Mouse (Mus musculus) liver, embryonic 11.5 days (tissue): Measurements from ENCODE around the gene 1700016K19Rik. TPM values are rescaled to one million over a fixed set of nuclear protein-coding genes. Genes with fewer than 3 reads are reported as not detected.

Source experiments
- ATAC-seq: fragments of 200-750 bp; cut with Nextera tagmentation; replicated peaks from 2 replicates; pipeline ENCODE4 v1.8.0; 2017; ENCODE audit warnings: moderate number of reproducible peaks, mild to moderate bottlenecking, moderate TSS enrichment, moderate library complexity; ENCODE audit not compliant: low FRiP score
- DNase-seq: peaks from one replicate; pipeline ENCODE4 v3.0.0-alpha.2; 2017; ENCODE audit warnings: low spot score
- H3K27ac ChIP-seq: fragments of 300-500 bp; sonication (generic); 2 replicates; pipeline ENCODE4 v1.5.1; 2014; ENCODE audit warnings: mild to moderate bottlenecking, low read depth, low read length, control low read depth
- H3K27me3 ChIP-seq: fragments of 300-500 bp; sonication (generic); replicated peaks from 2 replicates; pipeline ENCODE4 v1.6.1; 2014; ENCODE audit warnings: low read length, mixed read lengths; ENCODE audit not compliant: control insufficient read depth, insufficient read depth
- H3K36me3 ChIP-seq: fragments of 300-500 bp; sonication (generic); 2 replicates; pipeline ENCODE4 v1.6.1; 2014; ENCODE audit warnings: mild to moderate bottlenecking, low read length, moderate library complexity, mixed read lengths; ENCODE audit not compliant: control insufficient read depth, insufficient read depth
- H3K4me1 ChIP-seq: fragments of 300-500 bp; sonication (generic); replicated peaks from 2 replicates; pipeline ENCODE4 v1.6.1; 2014; ENCODE audit warnings: low read length, mixed read lengths; ENCODE audit not compliant: control insufficient read depth, insufficient read depth
- H3K4me2 ChIP-seq: fragments of 300-500 bp; sonication (generic); 2 replicates; pipeline ENCODE4 v1.6.1; 2014; ENCODE audit warnings: mild to moderate bottlenecking, control low read depth, moderate library complexity
- H3K4me3 ChIP-seq: fragments of 300-500 bp; sonication (generic); 2 replicates; pipeline ENCODE4 v1.5.1; 2014; ENCODE audit warnings: low read depth, low read length, control low read depth
- H3K9ac ChIP-seq: fragments of 300-500 bp; sonication (generic); 2 replicates; pipeline ENCODE4 v1.6.1; 2014; ENCODE audit warnings: low read depth, low read length, control low read depth
- H3K9me3 ChIP-seq: fragments of 300-500 bp; sonication (generic); 2 replicates; pipeline ENCODE4 v1.6.1; 2016; ENCODE audit warnings: low read length, inconsistent platforms, mixed read lengths; ENCODE audit not compliant: control insufficient read depth
- WGBS: fragments of 180-500 bp; shearing (Covaris S2); extraction: QIAGEN DNeasy Blood & Tissue Kit; methylation state at CpG from one replicate; pipeline ENCODE4 v1.1.7; 2014; 5-methylcytosine and 5-hydroxymethylcytosine counted together
- polyA plus RNA-seq: library from polyadenylated mRNA; unstranded; fragments of >200 nt; fragmentation: Nextera tagmentation; extraction: Ambion mirVana; gene quantifications from 2 replicates; pipeline ENCODE4 v1.2.1, GENCODE M21; 2014

Gene 1700016K19Rik
- polyA plus RNA-seq, 1 experiment from 2014 or later, result not detected

DNA sequence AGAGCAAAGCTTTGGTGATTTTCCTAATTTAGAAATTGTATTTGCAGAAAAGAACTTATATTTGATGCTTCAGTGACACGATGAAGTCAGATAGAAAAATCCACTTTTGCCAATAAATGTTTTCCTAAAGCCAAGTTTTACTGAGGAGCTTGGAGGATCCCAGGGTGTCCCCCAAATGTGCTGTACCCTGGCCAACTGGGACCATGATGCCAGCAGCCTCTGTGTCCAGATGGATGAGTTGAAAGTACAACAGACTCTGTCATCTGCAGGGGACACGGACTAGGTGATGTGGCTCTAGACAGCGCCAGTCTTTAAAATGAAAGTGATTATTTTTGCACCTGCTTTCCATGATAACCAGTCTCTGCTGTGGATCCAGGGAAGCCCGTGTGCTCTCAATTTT, 20.2 kb downstream of the 1700016K19Rik start:
- Histone ChIP-seq H3K4me3 (no peak overlapping the region), H3K9ac (no peak overlapping the region), H3K9me3 (no peaks in the 10 kb centered on the region), H3K27me3 (no peaks in the 10 kb centered on the region), H3K4me2 (no peak overlapping the region), H3K4me1 (no peaks in the 10 kb centered on the region), H3K27ac (no peak overlapping the region), H3K36me3 (no peaks in the 10 kb centered on the region)
- ATAC-seq (no peak), DNase-seq (no peak)
- WGBS, result 78% methylated on average over 4 of the region's 4 CpGs

DNA sequence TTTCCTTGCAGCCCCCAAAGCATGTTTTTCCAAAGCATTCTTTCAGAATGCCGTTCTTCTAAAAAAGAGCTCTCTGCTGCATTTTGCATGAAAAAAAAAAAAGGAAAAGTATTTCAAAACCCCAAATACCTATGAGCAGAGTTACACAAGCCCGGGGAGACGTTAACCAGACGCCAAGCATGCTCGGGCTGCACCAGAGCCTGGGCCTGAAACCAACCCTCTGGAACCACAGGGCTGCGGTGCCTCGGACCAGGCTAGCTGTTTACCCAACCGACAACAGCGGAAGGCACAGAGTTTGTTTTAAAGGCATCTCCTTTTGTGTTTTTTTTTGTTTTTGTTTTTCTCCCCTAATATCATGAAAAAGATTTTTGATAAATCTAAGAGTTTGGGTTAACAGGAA, 21.2 kb downstream of the 1700016K19Rik start:
- ATAC-seq, result no peak
- no peak overlapping the region for H3K27ac ChIP-seq
- WGBS, result 73% methylated on average over 9 of the region's 9 CpGs

GRCm38 (mm10) chr11:76025080-76025583, 25.4 kb downstream of the 1700016K19Rik start:
- H3K4me3 ChIP-seq, result no peak overlapping the region
- WGBS, result 56% methylated on average over 7 of the region's 7 CpGs
- no peak overlapping the region for H3K4me2 ChIP-seq

More for the DNA sequence above, 21.2 kb downstream of the 1700016K19Rik start:
- Histone ChIP-seq H3K9ac (no peak overlapping the region), H3K4me3 (no peak overlapping the region), H3K36me3 (no peaks in the 10 kb centered on the region), H3K9me3 (no peaks in the 10 kb centered on the region), H3K27me3 (peaks cover 1% of the 10 kb centered on the region), H3K4me2 (no peak overlapping the region), H3K4me1 (no peaks in the 10 kb centered on the region)
- DNase-seq, result no peak

DNA sequence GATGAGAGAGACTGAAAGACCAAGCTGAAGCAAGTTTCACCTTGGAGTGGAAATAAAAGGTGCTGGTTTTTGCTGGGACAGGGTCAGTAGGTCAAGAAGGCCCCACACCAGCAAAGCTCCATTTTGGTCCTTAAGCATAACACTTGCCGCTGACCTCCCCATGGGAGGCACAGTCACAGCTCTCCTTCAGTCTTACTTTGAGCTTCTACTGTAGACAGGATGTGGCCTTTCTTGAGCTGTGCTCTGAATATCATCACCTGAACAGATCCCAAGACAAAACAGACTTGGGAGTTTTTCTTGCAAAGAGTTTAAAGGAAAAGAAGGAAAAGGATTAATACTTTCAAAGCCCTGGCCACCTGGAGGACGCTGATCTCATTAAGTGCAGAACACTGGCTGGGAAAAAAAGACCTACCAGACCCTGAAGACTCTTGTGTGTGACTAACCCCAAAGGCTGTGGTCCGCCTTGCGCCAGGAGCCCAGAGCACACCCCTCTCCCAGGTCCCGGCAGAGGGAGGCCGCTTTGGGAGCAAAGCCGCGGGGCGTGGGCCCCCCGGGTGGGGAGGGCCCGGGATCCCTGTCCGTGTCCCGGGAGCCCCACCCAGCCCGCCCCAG, 26.9 kb downstream of the 1700016K19Rik start:
- no peaks in the 10 kb centered on the region for H3K9me3 ChIP-seq
- H3K4me3 ChIP-seq, result peak overlapping the region; percentile 75
- no peaks in the 10 kb centered on the region for H3K36me3 ChIP-seq
- 8% methylated on average over 14 of the region's 14 CpGs for WGBS
- no peak overlapping the region for H3K27ac ChIP-seq
- ATAC-seq, result no peak
- H3K27me3 ChIP-seq, result peaks cover 16% of the 10 kb centered on the region
- H3K4me1 ChIP-seq, result peaks cover 8% of the 10 kb centered on the region; the same call in 1 of the 2 replicates
- no peak for DNase-seq
- peak overlapping the region; percentile 75 for H3K9ac ChIP-seq
- H3K4me2 ChIP-seq, result peak overlapping the region; percentile 99

More at GRCm38 (mm10) chr11:76025080-76025583, 25.4 kb downstream of the 1700016K19Rik start:
- H3K4me1 ChIP-seq, result peaks cover 8% of the 10 kb centered on the region; the same call in 1 of the 2 replicates
- H3K9me3 ChIP-seq, result no peaks in the 10 kb centered on the region
- H3K9ac ChIP-seq, result no peak overlapping the region
- H3K27ac ChIP-seq, result no peak overlapping the region
- H3K36me3 ChIP-seq, result no peaks in the 10 kb centered on the region
- ATAC-seq (no peak), DNase-seq (no peak)
- peaks cover 16% of the 10 kb centered on the region for H3K27me3 ChIP-seq

- WGBS, result under 1% methylated on average over 103 of the region's 112 CpGs
- no peak within 1 kb of the TSS for H3K27ac ChIP-seq
- peak; percentile 91 for ATAC-seq
These were observed 27.7 kb downstream of the 1700016K19Rik start, which contains the start of gene Rflnb for GRCm38 (mm10) chr11:76027139-76028071. Gene Rflnb (minus strand): TSS chr11:76027782.

GRCm38 (mm10) chr11:76028072-76028465, 28.4 kb downstream of the 1700016K19Rik start:
- ATAC-seq (peak; percentile 6; the same call in 1 of the 2 replicates), DNase-seq (peak; percentile 61)
- Histone ChIP-seq H3K4me1 (peaks cover 8% of the 10 kb centered on the region; the same call in 1 of the 2 replicates), H3K4me2 (peak overlapping the region; percentile 99), H3K36me3 (no peaks in the 10 kb centered on the region), H3K9me3 (no peaks in the 10 kb centered on the region), H3K4me3 (peak overlapping the region; percentile 75), H3K27me3 (peaks cover 16% of the 10 kb centered on the region), H3K27ac (no peak overlapping the region), H3K9ac (peak overlapping the region; percentile 75)
- WGBS, result 4% methylated on average over 10 of the region's 14 CpGs

More at GRCm38 (mm10) chr11:76027139-76028071, 27.7 kb downstream of the 1700016K19Rik start, which contains the start of gene Rflnb:
- peak within 1 kb of the TSS; percentile 75 for H3K9ac ChIP-seq
- H3K9me3 ChIP-seq, result no peaks in the 10 kb centered on the region
- H3K27me3 ChIP-seq, result peaks cover 16% of the 10 kb centered on the region
- no peaks in the 10 kb centered on the region for H3K36me3 ChIP-seq
- peaks cover 8% of the 10 kb centered on the region; the same call in 1 of the 2 replicates for H3K4me1 ChIP-seq
- peak; percentile 85 for DNase-seq
- peak within 1 kb of the TSS; percentile 99 for H3K4me2 ChIP-seq
- H3K4me3 ChIP-seq, result peak within 1 kb of the TSS; percentile 75

GRCm38 (mm10) chr11:76033359-76033758, 33.6 kb downstream of the 1700016K19Rik start:
- ATAC-seq (no peak), DNase-seq (no peak)
- no peak overlapping the region for H3K27ac ChIP-seq
- no peaks in the 10 kb centered on the region for H3K4me1 ChIP-seq
- no peak overlapping the region for H3K4me2 ChIP-seq
- 79% methylated on average over 6 of the region's 6 CpGs for WGBS
- no peaks in the 10 kb centered on the region for H3K9me3 ChIP-seq
- H3K4me3 ChIP-seq, result no peak overlapping the region
- no peak overlapping the region for H3K9ac ChIP-seq
- no peaks in the 10 kb centered on the region for H3K36me3 ChIP-seq
- peaks cover 5% of the 10 kb centered on the region; the same call in 1 of the 2 replicates for H3K27me3 ChIP-seq

GRCm38 (mm10) chr11:76033836-76034235, 34.1 kb downstream of the 1700016K19Rik start:
- Histone ChIP-seq H3K9me3 (no peaks in the 10 kb centered on the region), H3K27ac (no peak overlapping the region), H3K27me3 (peaks cover 5% of the 10 kb centered on the region; the same call in 1 of the 2 replicates), H3K9ac (no peak overlapping the region), H3K4me3 (no peak overlapping the region), H3K4me1 (no peaks in the 10 kb centered on the region), H3K36me3 (no peaks in the 10 kb centered on the region), H3K4me2 (no peak overlapping the region)
- WGBS, result 77% methylated on average over 4 of the region's 4 CpGs
- ATAC-seq (no peak), DNase-seq (no peak)
